Mouse (Mus musculus): Measurements from ENCODE around the gene Vdr.
"Not testable (repeated sequence)": the region's sequence is repeated elsewhere in the genome, so short reads cannot be mapped to it uniquely, and the experiment has no call there.

Gene Vdr

GRCm38 (mm10) chr15:97878696-97879328, 31.6 kb downstream of the Vdr start:
- DNase-seq (ENCODE audit: low spot score) = peak; percentile 84

- DNase-seq (ENCODE audit: low spot score) = no peak
Measured at GRCm38 (mm10) chr15:97875784-97876183, 34.6 kb downstream of the Vdr start.

- DNase-seq (ENCODE audit: low spot score) = no peak
Measured at GRCm38 (mm10) chr15:97873717-97874116, 36.7 kb downstream of the Vdr start.

- peak; percentile 23 for DNase-seq (ENCODE audit: low spot score)
Measured at GRCm38 (mm10) chr15:97872161-97872560, 38.3 kb downstream of the Vdr start.

GRCm38 (mm10) chr15:97871055-97872030, 39.1 kb downstream of the Vdr start:
- DNase-seq (ENCODE audit: low spot score) = no peak

DNA sequence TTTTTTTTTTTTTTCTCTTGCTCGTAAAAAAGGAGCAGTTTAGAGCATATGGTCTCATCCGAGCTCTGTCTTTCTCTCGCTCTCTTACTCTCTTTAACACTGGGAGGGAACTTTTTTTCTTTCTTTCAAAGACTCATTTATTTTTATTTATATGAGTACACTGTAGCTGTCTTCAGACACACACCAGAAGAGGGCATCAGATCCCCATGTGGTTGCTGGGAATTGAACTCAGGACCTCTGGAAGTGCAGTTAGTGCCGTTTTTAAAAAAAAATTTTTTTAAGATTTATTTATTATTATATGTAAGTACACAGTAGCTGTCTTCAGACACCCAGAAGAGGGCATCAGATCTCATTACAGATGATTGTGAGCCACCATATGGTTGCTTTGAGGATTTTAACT, 40.3 kb downstream of the Vdr start:
- DNase-seq (ENCODE audit: low spot score) = not testable (repeated sequence)

DNA sequence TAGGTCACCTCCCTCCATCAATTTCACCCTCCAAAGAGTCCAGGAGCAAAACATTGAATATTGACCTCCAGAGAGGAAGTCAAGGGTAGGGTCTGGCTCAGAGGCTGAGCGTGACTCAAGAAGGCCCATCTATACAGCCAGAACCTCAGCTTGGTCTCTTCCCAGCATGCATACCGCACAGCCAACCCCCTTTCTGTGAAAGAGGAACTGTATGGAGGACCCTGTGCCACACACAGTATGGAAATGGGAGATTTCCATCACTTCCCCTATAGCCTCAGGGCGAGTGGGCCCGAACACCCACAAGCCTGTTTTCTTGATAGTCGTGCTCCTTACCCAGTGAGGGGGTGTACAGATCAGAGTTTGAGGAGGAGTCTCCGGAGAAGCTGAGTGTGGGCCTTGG, 41.4 kb downstream of the Vdr start:
- DNase-seq (ENCODE audit: low spot score) = no peak

DNA sequence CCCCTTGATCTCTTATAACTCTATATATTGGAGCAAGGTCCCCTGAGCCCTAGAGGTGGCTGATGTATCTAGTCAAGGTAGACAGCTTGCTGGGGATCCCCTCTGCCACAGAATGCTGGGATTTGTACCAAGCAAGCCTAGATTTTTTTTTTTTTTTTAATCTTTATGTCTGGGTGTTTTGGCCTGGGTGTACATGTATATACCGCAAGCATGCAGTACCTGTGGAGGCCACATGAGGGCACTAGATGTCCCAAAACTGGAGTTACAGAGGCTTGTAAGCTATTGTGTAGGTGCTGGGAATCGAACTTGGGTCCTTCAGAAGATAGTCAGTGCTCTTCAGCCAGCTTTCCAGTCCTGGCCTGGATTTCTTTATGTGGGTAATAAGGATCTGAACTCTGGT, 44.4 kb downstream of the Vdr start:
- no peak for DNase-seq (ENCODE audit: low spot score)

DNA sequence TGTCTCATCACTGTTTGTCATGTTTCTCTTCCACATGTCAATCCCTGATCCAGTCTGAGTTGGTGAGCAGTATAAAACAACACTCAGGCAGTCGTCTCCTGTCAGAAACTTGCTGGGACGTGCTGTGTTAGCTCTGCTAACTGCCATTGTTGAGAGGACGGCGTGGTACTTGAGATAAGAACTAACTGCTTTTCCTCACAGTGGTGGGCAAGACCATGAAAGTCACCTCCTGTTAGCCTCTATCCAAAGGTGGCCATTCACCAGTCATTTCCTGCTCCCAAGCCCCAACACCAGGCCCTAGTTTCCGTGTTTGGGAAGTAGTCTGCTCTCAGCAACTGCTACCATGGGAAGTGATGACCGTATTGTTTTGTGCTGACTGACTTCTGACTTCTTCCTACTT, 45.3 kb downstream of the Vdr start:
- no peak for DNase-seq (ENCODE audit: low spot score)

- no peak for DNase-seq (ENCODE audit: low spot score)
Measured at GRCm38 (mm10) chr15:97864361-97865045, 45.9 kb downstream of the Vdr start.

GRCm38 (mm10) chr15:97863494-97863881, 46.9 kb downstream of the Vdr start:
- DNase-seq (ENCODE audit: low spot score) = no peak

DNA sequence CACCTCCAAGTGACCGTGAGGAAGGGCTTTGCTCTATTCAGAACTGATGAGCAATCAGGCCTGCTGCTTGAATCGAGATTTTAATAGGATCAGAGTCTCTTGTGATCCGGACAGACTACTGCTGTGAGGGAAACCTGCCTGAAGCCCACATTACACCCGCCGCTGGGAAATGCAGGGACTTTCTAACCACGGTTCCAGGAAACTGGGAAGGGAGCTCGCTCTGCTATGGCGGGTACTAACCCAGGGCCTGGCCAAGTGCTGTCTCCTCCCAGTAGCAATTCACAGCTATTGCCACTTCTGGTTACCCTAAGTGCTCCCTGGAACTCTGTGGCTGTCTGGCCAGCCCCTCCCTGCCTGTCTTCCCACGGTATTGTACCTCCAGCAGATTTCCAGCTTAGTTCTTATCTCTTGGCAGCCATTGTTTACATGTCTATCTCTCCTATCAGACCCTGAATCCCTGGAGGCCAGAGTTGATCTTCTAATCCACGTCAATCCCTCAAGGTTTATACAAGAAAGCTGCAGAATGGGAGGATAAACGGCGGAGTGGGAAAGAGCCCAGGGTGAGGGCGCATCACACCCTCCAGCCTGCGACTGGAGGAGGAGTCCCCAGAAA, 47.4 kb downstream of the Vdr start:
- no peak for DNase-seq (ENCODE audit: low spot score)

DNA sequence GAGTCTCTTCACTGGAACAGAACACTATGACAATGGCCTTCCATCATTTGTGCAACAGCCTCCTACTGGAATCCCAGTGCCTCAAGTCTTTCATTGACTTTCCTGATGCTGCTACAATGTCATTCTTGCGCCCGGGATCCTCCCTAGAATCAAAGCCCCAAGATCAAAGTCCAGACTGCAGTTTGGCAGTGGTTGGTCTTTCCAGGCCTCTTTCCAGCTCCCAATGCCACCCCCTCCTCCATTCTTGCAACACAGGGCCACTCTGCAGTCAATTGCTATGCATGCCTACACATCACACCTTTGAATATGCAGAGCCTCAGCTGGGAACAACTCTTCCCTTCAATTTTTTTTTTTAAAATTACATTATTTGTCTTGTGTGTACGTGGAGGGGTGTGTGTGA, 50.1 kb downstream of the Vdr start:
- DNase-seq (ENCODE audit: low spot score) = no peak

- DNase-seq (ENCODE audit: low spot score) = no peak
Measured at GRCm38 (mm10) chr15:97858431-97858830, 52.0 kb downstream of the Vdr start.

DNA sequence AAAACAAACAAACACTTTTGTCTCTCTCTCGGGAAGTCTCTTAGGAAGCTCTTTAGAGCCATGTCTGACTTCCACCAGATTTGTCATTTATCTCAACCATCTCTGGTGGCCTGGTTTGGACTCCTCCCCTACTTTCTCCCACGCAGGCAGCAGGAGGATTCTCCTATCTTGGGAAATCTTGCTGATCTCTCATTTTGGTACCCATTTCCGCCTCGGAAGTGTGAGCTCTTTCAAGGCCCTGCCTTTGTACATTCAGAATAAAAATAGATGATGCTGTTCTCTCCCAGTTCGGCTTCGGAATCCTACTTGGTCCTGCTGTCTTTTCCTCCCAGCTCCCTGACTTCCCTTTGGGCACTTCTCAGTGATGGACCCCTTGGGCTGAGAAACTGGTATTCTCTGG, 55.9 kb downstream of the Vdr start:
- no peak for DNase-seq (ENCODE audit: low spot score)

DNA sequence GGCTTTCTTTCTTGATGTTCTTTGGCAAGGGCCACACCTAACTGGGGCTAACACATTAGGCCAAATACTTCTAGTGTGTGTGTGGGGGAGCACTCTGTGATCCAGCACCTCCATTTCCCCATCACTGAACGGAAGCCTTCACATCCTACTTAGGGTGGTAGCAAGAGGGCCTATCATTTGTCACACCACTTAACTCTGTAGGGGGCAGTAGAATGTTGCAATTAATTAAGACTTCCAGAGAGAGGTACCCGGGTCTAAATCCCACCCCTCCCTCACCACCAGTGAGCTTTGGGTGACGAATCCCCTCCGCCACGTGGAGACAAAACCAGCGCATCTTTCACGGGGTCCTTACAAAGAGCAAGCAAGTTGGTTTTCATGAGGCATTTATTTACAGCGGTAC, 56.4 kb downstream of the Vdr start:
- DNase-seq (ENCODE audit: low spot score) = no peak

DNA sequence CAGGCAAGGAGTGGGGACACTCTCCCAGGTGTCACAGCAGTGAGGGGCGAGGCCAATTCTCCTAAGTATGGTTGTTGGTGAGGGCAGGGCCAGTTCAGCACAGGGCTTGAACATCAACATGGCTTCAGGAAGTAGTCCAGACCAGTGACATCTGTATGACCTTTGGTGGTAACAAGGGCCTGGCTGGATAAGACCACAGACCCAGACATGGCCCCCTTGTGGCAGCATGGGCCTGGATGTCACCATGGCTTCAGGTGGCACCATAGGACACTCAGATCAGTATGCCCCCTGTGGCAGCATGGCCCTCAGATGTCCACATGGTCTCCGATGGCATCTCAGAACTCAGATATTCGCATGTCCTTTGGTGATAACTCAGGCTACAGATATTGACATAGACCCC, 58.1 kb downstream of the Vdr start:
- DNase-seq (ENCODE audit: low spot score) = no peak

DNA sequence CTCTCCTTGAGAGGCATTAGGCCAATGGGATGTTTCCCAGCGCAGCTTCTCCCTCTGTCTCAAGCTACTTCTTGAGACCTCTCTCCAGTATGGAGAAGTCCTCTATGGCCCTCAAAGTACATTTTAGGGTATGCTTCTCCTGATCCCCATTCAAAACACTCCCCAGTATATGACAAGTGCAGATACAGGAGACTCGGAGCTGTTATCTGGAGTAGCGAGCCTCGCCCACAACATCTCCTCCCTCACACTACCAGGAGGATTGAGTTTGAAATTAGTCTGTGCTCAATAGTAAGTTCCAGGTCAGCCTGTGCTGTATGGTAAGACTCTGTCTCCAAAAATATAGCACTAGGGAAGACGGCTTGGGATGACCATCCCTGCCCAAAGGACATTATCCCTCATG, 59.4 kb downstream of the Vdr start:
- no peak for DNase-seq (ENCODE audit: low spot score)

- DNase-seq (ENCODE audit: low spot score) = peak; percentile 50
Measured at GRCm38 (mm10) chr15:97850441-97850840, 60.0 kb downstream of the Vdr start.

- peak; percentile 97 for DNase-seq (ENCODE audit: low spot score)
Measured at GRCm38 (mm10) chr15:97849116-97849911, 61.1 kb downstream of the Vdr start.

GRCm38 (mm10) chr15:97847866-97848265, 62.6 kb downstream of the Vdr start:
- no peak for DNase-seq (ENCODE audit: low spot score)

GRCm38 (mm10) chr15:97847285-97847684, 63.1 kb downstream of the Vdr start:
- no peak for DNase-seq (ENCODE audit: low spot score)

All from adipocyte (in vitro differentiated cells).